Mouse (Mus musculus) adipocyte (in vitro differentiated cells): ENCODE measurements around the gene Rnf115.
"Not testable (repeated sequence)": the region's sequence is repeated elsewhere in the genome, so short reads cannot be mapped to it uniquely, and the experiment has no call there.

Source experiments
- DNase-seq: peaks from one replicate; pipeline ENCODE4 v3.0.0-alpha.2; 2016; ENCODE audit warnings: low spot score

The Rnf115 gene

DNA sequence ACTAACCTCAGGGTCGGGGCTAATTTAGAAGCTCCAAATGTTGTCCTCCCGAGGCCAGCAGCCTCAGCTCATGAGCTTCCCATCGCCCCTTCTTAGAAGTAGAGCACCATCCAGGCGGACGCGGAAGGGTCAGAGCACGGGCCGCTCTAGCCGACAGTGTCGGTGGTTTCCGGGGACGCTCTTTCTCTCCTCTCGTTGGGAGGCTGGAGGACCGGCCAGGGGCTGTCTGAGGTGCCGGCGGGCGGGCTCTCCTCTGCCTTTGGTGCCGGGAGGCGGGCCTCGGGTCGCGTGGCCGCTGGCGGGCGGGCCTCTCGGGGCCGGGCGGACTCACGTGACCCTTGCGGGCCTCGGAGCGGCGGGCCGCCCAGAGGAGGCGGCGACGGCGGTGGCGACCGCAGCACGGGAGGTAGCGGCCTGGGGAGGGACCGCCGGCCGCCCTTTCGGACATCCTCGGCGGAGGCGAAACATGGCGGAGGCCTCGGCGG is at the start of gene Rnf115, which contains the start of gene Polr3c:
Gene Rnf115 (plus strand): TSS at position 322 of the 485 bp plus-strand sequence.
Gene Polr3c (minus strand): TSS at position 286 of the 485 bp plus-strand sequence.
- DNase-seq: peak; percentile 96

DNA sequence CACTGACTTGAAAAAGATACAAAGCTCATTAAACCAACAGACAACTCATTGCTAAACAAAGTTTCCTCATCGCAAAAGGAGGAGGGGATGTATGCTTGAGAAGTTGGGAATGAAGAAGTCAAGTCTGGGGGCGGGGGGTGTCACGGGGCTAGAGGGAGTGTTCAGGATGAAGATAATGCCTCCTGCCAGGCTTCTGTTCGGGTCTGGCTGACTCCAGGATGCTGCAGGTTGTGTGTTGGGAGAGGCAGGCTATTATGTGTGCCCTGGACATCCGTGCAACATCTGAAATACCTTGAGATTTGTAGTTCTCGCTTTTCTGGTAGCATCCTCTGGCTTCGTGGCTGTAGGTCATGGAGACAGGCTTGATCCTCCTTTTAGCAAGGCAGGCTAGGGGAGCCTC is 49.0 kb upstream of the Rnf115 start:
- DNase-seq: no peak

DNA sequence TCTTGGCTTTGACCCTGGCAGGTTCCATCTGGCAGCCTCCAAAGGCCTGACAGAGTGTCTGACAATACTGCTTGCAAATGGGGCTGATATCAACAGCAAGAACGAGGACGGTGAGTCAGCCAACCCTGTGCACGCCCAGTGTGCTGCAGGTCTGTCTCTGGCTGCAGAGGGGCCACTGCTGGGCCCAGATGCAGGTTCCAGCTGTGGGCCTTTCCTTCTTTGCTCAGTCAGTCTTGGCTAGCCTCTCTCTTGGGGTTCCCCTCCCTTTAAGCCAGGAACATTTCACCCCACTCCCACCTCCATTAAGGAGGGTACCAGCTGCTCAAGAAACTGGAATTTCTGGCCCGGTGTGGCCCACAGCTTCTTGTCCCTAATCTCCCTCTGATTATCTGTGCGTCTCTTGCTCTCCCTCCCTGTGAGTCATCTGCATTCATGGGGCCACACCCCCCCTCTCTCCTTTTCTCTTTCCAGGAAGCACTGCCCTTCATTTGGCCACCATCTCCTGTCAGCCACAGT is 48.2 kb upstream of the Rnf115 start:
- no peak for DNase-seq

DNA sequence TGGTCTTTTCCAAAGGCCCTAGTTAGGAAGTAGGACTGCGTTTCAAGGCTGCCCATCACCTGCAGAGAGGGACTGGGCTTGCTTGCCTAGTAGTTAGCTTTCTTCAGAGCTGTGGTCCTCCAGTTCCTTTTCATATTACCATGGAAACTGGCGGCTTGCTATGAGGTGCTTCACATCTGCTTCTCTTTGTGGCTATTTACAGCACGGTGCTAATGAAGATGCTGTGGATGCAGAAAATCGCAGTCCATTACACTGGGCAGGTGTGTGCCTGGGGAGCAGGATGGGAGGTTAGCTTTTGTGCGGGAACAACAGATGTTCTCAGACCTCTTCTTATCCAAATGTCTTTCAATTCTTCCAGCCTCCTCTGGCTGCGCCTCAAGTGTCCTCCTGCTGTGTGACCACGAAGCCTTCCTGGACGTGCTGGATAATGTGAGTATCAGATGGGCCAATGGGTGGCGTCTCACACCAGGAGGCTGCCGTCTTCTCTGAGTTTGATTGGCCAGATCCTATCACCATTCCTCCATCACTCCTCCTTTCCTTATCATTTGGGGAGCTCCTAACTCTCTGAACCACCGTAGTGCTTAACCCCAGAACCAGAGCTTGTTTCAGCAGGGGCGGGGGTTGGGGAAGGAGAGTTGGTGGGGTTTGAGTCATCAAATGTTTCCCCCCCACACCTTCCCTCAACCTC is 47.1 kb upstream of the Rnf115 start:
- no peak for DNase-seq

DNA sequence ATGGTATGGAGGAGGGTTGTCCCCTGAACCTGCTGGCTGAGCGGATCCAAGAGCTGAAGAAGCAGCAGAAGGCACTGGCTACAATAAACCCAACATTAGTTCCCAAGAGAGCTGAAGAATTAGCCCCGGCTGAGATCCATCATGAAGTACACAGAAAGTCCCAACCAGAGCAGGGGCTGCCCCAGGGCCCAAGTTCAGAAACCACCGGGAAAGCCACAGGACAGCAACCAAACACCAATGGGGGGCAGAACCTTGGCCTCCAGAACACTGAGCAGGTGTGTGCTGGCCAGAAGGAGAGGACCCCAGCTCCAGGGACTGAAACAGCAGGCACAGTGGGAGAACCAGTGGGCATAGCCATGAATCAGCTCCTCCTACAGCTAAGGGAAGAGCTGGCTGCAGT is 44.0 kb upstream of the Rnf115 start:
- DNase-seq: no peak

DNA sequence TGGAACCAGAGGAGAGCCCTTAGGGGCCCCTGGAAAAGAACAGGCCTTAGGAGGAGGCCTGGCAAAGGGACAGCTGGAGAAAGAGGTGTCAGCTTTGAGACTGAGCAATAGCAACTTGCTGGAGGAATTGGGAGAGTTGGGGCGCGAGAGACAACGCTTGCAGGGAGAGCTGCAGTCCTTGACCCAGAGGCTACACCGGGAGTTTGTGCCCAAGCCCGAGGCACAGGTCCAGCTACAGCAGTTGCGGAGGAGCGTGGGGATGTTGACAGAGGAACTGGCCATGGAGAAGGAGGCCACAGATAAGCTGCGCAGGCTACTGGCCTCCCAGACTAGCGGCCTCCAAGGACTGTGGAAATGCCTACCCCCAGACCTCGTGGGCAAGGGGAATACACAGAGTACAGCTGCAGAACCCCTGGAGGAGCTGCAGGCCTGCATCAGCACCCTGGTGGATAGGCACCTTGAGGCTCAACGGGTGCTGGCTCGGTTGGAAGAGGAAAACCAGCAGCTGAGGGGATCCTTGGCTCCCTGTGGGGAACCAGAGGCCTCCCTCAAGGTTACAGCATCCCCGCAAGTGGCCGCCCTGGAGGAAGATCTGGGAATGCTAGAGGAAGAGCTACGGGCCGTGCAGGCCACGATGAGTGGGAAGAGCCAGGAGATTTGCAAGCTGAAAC is 43.2 kb upstream of the Rnf115 start:
- peak; percentile 58 for DNase-seq

DNA sequence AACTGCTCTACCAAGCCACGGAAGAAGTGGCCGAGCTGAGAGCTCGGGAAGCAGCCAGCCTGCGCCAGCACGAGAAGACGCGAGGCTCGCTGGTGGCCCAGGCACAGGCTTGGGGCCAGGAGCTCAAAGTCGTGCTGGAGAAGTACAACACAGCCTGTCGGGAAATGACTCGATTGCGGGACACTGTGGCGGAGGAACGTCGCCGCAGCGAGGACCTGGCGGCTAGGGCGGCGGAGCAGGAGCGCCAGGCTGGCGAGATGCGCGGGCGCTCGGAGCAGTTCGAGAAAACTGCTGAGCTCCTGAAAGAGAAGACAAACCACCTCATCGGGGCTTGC is 42.7 kb upstream of the Rnf115 start:
- no peak for DNase-seq

DNA sequence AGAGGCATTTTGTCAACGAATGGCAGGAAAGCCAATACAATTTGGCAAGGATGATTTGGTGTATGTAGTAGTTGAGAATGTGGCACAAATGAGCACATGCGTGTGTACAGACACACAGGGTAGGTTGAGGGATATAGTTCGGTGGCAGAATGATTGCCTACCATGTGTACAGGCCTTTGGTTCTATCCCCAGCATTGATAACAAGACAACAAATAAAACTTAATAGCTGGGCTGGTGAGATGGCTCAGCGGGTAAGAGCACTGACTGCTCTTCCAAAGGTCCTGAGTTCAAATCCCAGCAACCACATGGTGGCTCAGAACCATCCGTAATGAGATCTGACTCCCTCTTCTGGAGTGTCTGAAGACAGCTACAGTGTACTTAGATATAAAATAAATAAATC is 41.4 kb upstream of the Rnf115 start:
- DNase-seq: not testable (repeated sequence)

DNA sequence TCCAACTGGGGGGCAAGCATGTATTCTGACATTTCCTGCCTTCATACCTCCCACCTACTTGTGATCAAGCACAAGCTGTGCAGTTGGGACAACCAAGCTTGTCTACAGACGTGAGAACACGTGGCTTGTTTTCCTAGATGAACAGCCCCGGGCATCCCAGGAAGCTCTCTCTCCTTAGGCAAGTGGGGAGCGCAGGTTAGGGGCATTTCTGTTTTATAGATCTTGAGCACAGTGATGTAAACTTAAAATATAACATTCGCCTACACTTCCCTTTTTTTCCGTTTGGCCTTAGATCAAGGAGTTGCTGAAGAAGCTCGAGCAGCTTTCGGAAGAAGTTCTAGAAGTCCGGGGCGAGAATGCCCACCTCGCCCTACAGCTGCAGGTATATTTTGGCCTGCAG is 38.6 kb upstream of the Rnf115 start:
- no peak for DNase-seq

DNA sequence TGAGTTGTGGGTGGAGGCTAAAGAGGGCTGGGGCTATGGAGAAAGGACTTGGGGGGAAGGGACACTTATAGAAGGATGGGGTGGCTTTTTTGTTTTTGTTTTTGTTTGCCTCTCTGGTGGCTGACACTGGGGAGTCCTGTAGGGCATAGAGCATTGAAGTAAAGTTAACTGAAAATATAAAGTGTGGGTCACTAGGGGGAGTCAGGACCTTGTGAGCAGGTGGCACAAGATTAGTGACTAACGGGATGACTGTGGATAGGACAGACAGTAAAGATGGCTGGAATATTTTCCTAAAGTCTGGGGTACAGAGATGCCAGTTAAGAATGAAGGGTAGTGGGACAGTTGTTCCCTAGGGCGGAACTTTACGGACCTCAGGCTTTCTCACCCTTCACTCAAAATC is 37.2 kb upstream of the Rnf115 start:
- DNase-seq: no peak

DNA sequence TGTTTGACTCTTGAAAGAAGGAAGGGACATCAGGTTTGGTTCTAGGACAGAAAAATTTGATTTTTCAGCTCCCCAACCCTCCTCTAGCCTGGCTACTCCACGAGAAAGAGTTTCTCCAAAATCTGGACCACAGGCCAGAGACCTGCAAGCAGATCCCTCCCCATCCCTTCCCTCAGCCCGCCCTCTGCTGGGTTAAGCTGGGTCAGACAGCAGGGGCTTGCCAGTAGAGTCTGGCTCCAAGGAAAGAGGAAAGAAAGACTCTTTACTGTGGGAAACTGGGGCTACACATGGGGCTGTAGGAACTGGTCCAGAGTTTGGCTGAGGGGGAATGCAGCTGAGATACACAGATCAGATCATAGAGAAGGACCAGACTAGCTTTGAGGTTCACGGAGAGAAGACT is 35.0 kb upstream of the Rnf115 start:
- DNase-seq: peak; percentile 80

DNA sequence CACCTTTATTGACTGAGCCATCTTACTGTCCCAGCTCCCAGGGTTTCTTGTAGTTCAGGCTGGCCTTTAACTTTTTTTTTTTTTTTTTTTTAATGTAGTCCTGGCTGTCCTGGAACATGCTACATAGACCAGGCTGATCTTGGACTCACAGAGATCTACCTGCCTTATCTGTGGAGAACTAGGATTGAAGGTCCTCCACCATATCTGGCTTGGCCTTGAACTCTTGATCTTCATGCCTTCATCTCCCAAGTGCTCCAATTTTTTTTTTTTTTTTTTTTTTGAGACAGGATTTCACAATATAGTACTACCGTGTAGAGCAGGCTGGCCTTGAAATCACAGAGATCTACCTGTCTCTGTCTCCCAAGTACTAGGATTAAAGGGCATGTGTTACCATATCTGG is 33.9 kb upstream of the Rnf115 start:
- no peak for DNase-seq

DNA sequence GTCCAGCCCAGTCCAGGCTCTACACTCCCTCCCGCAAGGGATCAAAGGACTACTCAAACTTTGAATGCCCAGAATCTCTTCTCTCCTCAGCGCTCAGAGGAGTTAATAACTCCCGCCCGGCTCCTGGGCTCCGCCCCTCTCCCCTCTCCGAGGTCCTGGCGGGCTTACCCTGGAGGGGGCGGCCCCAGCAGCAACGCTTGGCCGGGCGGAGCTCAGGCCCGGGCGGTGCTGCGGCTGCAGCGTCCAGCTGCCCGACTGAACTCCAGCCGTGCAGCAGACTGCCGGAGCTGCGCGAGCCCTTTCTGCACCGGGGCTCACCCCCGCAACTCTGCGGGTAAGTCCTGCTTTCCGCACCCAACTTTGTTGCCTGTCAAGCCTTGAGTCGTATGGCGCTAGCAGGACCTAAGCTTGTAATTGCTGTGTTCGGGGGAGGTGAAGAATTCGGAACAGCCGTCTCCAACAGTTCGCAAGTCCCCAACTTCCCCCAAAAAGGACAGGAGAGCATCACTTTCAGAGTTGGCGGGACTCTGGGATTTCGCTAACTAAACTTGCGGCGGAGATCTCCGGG is 31.2 kb upstream of the Rnf115 start, which contains the start of gene Pias3:
Gene Pias3 (plus strand): TSS at position 187 of the 568 bp plus-strand sequence.
- DNase-seq: peak; percentile 81

DNA sequence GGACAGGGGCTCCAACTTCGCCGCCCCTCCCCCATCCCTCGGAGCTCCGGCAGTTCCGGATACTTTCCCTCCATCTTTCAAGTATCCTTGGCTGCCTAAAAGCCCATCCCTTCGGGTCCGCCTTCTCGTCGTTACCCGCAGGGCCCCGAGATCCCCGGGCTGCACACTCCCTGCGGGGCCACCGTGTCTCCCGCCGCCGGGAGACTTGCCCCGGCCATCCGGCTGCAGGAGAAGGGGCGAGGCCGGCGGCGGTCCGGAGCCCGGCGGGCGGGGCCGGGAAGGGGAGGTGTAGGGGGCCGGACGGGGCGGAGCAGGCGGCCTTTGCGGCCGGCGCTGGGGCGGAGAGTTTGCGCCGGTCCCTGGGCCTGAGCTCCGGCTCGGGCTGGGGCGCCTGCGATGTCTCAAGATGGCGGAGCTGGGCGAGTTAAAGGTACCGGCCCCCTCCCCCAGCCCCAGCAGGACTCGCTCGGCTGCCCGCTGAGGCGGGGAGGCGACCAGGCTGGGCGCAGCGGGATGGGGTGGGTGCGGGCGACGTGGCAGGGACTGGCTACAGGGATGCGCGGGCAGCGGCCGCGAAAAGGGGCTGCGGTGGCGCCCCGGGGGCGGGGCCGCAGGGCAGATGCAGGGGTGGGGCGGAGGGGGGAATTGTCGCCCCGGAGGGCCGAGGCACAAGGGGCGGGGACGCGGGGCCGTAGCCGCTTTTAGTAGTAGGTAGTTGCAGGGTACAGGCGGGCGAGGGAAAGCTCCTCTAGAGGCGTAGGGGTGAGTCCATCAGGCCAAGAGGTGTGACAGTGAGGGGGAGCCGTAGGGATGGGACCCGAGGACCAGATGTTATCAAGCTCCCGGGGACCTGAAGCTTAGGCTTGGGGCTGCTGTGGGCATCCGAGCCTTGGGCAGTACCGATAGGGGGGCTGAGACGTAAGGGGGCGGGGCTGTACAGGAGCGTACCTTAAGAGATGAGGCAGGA is 30.4 kb upstream of the Rnf115 start:
- peak; percentile 84 for DNase-seq

DNA sequence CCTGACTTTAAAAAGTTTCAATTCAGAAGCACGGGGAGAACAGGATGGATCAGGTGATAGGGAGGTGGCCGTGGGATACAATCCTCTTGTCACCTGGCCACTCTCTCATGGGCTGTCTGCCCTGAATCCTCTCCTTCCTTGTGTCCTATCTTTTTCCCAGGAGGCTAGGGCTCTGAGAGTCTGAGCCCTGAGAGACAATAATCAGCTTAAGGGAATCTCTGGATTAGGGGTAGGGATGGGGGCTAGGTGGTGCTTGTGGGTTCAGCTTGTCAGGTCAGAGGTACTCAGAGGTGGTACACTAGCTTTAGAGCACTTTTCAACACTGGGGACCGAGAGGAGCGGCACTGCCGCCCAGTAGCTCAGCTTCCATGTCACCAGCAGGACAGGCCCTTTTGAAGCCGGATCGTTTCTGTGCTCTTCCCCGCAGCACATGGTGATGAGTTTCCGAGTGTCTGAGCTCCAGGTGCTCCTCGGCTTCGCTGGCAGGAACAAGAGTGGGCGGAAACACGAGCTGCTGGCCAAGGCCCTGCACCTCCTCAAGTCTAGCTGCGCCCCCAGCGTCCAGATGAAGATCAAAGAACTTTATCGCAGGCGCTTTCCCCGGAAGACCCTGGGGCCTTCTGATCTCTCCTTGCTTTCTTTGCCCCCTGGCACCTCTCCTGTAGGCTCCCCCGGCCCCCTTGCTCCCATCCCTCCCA is 28.3 kb upstream of the Rnf115 start:
- DNase-seq: no peak

DNA sequence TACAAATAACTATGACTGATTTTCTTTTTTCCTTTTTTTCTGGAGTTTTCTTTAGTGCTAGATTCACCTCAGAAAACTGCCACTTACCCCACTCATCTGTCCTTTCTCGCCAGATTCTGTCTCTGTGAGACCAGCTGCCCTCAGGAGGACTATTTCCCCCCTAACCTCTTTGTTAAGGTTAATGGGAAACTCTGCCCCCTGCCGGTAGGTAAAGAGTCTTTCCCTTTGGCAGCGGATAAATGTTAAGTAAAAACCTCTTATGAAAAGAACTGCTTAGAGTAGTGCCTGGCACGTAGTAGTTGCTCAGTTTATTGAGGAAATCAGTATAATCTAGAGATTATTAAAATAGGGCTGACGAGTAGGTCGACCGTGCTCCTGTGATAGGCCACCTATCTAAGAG is 27.1 kb upstream of the Rnf115 start:
- DNase-seq: peak; percentile 48

DNA sequence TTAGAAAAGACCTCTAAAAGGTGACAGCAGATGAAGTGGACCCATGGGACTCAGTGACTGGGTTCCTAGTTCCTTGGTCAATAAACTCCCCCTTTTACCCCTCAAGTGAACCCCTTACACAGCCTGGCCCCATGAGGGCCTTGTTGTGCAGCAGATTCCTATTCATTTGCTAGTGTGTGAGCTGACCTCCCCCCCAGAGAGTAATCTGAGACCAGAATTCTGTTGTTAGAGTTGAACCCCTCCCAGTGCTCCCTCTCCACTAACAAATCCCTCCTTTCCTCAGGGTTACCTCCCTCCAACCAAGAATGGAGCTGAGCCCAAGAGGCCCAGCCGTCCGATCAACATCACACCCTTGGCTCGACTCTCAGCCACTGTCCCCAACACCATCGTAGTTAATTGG is 26.5 kb upstream of the Rnf115 start:
- no peak for DNase-seq

DNA sequence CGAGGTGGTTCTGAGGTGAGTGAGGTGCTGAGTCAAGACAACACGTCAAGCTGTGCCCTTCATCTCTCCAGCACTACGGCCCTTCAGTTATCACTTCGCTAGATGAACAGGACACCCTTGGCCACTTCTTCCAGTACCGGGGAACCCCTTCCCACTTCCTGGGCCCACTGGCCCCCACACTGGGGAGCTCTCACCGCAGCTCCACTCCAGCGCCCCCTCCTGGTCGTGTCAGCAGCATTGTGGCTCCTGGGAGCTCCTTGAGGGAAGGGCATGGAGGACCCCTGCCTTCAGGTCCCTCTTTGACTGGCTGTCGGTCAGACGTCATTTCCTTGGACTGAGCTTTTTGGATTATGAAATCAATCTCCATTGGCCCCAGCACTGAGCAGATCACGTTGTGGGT is 22.7 kb upstream of the Rnf115 start:
- no peak for DNase-seq

DNA sequence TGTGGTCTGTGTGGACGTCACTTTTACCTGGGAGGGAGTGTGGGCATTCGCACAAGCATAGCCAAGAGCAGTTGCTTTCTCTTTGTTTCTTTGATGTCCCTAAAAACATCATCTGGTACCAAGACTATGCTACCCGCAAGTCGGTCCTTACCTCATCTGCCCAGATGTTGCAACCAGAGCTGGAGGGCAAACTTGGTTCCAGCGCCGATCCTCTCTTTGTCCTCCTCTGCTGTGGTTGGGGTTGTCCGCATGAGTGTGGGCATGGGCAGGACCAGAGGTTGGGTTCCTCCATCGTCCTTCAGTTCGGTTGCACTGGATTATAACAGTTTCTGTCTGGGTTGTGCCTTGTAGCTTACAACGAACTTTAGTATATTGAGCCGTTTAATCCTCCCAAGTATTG is 21.2 kb upstream of the Rnf115 start:
- DNase-seq: no peak

DNA sequence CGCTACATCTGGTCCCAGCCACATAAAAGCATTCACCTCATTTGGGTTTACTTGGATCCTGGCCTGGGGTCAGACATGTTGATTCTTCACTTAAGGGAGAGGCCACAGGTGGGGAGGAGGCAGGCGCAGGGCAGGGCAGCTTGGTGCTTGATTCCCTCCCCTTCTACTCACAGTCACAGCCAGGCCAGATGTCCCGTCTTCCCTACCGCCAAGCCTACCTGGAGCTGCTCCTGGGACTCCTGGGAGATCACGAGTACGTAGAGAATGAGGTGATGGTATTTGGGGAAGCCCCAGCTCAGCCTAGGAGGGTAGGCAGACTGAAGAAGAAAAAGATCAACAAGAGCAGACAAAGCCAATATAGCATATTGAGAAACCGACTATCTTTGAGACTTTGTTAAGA is 20.5 kb upstream of the Rnf115 start:
- DNase-seq: no peak
